Mouse (Mus musculus): ENCODE measurements around the gene Maob. TPM values are rescaled to one million over a fixed set of nuclear protein-coding genes. Genes with fewer than 3 reads are reported as not detected.

The Maob gene
- polyA plus RNA-seq, 1 experiment from 2014 or later = 54.6 TPM

DNA sequence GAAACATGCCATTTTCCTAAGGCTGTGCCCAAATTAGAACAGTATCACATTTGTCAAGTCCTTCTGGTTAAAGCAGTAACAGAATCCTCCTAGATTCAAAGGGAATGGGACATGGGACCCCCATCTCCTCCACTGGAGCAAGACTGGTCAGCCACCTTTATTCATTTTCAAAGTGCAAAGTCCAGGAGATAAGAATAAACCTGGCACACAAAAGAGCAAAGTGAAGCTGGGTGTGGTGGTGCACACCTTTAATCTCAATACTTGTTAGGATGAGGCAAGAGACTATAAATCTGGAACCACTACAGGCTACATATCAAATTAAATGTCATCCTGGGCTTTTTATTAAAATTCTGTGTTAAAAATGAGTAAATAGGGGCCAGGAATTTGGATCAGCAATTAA lies 62.4 kb downstream of the Maob start:
- H3K36me3 ChIP-seq (replicated peaks) = no peaks in the 10 kb centered on the region
- no peak overlapping the region for H3K4me3 ChIP-seq (replicated peaks)
- H3K27ac ChIP-seq (replicated peaks) = no peak overlapping the region
- no peaks in the 10 kb centered on the region for H3K4me1 ChIP-seq (replicated peaks)
- H3K9me3 ChIP-seq (replicated peaks) = no peaks in the 10 kb centered on the region
- H3K9ac ChIP-seq = no peak overlapping the region
- H3K4me2 ChIP-seq = no peak overlapping the region
- ATAC-seq (ENCODE audit: insufficient read depth) = no peak
- H3K27me3 ChIP-seq = no peaks in the 10 kb centered on the region

DNA sequence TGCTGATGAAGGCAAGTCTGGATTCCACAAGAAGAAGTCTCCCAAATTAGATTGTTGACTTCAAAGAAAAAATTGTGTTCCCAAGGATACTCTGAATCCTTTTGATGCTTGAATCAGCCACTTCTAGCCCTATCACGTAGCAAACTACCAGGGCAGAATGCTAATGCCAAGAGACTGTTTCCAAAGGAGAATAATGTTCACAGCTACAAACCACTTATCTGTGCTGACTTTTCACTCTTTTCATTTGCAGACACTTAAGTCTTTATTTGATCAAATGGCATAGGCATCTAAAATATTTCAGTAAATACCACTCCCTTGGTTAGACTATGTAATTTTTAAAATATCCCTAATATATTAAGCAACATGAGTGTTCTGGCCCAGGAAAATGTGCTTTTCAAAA lies 68.2 kb downstream of the Maob start:
- no peaks in the 10 kb centered on the region for H3K36me3 ChIP-seq (replicated peaks)
- H3K4me3 ChIP-seq (replicated peaks) = no peak overlapping the region
- ATAC-seq (ENCODE audit: insufficient read depth) = no peak
- no peaks in the 10 kb centered on the region for H3K27me3 ChIP-seq
- no peak overlapping the region for H3K4me2 ChIP-seq
- WGBS (ENCODE audit: insufficient replicate concordance) = 51% methylated on average over 1 of the region's 1 CpGs
- no peaks in the 10 kb centered on the region for H3K9me3 ChIP-seq (replicated peaks)
- H3K9ac ChIP-seq = no peak overlapping the region
- no peak overlapping the region for H3K27ac ChIP-seq (replicated peaks)
- H3K4me1 ChIP-seq (replicated peaks) = no peaks in the 10 kb centered on the region

DNA sequence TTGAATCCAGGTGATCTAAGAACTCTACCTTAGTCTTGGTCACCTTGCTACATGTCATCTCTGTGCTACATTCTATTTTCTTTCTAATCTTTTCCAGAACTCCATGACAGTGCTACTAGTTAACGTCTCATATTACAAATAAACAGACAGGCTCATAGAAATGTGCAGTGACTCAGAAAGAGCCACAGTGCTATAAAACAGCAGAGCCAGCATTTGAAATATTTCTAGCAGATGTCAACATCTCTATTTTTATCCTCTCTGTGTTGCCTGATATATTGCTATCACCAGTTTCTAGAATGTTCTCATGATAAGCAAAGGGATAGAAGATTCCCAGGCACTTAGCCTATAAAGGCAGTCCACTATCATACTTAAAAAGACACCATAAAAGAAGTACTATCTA lies 103.1 kb downstream of the Maob start:
- ATAC-seq (ENCODE audit: insufficient read depth) = no peak
- Histone ChIP-seq H3K4me1 (replicated peaks) (no peaks in the 10 kb centered on the region), H3K27ac (replicated peaks) (no peak overlapping the region), H3K36me3 (replicated peaks) (no peaks in the 10 kb centered on the region), H3K4me2 (no peak overlapping the region), H3K27me3 (no peaks in the 10 kb centered on the region), H3K4me3 (replicated peaks) (no peak overlapping the region), H3K9ac (no peak overlapping the region), H3K9me3 (replicated peaks) (no peaks in the 10 kb centered on the region)
- 61% methylated on average over 1 of the region's 1 CpGs for WGBS (ENCODE audit: insufficient replicate concordance)

DNA sequence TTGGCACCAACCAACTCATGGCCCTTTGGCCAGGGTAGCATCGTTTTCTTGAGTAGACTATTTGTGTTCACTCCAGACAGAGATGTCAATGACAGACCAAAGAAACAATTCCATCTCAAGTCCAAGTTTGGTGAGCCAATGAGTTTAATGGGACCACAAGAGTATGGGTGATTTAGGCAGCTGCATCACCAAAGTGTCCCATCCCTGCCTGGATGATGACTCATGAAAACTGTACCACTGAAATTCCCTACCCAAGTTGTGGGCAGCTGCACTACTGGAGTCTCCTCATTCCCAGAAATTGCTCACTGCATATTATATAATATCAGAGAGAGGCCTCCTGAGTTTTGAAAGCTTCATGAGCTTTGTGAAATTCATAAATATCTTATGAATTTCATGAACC lies 111.1 kb downstream of the Maob start:
- no peaks in the 10 kb centered on the region for H3K36me3 ChIP-seq (replicated peaks)
- no peak overlapping the region for H3K9ac ChIP-seq
- WGBS (ENCODE audit: insufficient replicate concordance) = 48% methylated on average over 1 of the region's 1 CpGs
- no peaks in the 10 kb centered on the region for H3K27me3 ChIP-seq
- no peaks in the 10 kb centered on the region for H3K9me3 ChIP-seq (replicated peaks)
- no peak overlapping the region for H3K4me2 ChIP-seq
- H3K4me3 ChIP-seq (replicated peaks) = no peak overlapping the region
- H3K4me1 ChIP-seq (replicated peaks) = no peaks in the 10 kb centered on the region
- H3K27ac ChIP-seq (replicated peaks) = no peak overlapping the region
- ATAC-seq (ENCODE audit: insufficient read depth) = no peak

Other genes with a start within 250 kb of the Maob start
- gene Maoa, start 197.7 kb downstream of the Maob start, polyA plus RNA-seq (2015; fragmentation: Nextera tagmentation; extraction: Ambion mirVana) = 3.1 and 3.3 TPM in 2 replicates
- not detected in 2 replicates for gene Ndp, start 94.4 kb upstream of the Maob start, polyA plus RNA-seq (2015; fragmentation: Nextera tagmentation; extraction: Ambion mirVana)